Comparison of ENCODE assay signal across 8 mouse cellular contexts in genomic region chr7:72305971-72306370, GRCm38 (mm10). TPM values are rescaled to one million over a fixed set of nuclear protein-coding genes. Genes with fewer than 3 reads are reported as not detected.
A peak's percentile ranks its signal among the peaks of the same experiment; 100 is the strongest.
DNase-seq lines count a peak whose midpoint lies in the region; ATAC-seq and TF ChIP-seq lines count a peak whose summit lies in the region.

No protein-coding gene starts in this region.

- no peaks in the 10 kb centered on the region for H3K36me3 ChIP-seq in ES-Bruce4 (ENCODE audit: control insufficient read depth, insufficient read depth, low read length, poor library complexity, severe bottlenecking)
- H3K36me3 ChIP-seq in hindbrain, embryonic 10.5 days = no peaks in the 10 kb centered on the region
- no peaks in the 10 kb centered on the region for H3K36me3 ChIP-seq in limb, embryonic 12.5 days
- H3K36me3 ChIP-seq in midbrain, embryonic 15.5 days (replicated peaks) = no peaks in the 10 kb centered on the region

- no peak for DNase-seq in Patski (ENCODE audit: low read depth, low spot score)
- no peak for DNase-seq in hindbrain, embryonic 10.5 days (ENCODE audit: low spot score)
- no peak for DNase-seq in natural killer cell, adult 2 months (ENCODE audit: low spot score in 2 of 2)
- no peak for DNase-seq in frontal cortex, postnatal 36 days (ENCODE audit: low spot score in 2 of 2)

- no peak for TF ChIP-seq EP300 in ES-Bruce4 (IDR thresholded peaks at IDR 0.05; ENCODE audit: insufficient read depth, low read depth, low read length)

- no peaks in the 10 kb centered on the region for H3K9me3 ChIP-seq in ES-Bruce4 (replicated peaks; ENCODE audit: control insufficient read depth, insufficient read depth, low read length, poor library complexity, severe bottlenecking)
- H3K9me3 ChIP-seq in hindbrain, embryonic 10.5 days = no peaks in the 10 kb centered on the region
- no peaks in the 10 kb centered on the region for H3K9me3 ChIP-seq in limb, embryonic 12.5 days
- H3K9me3 ChIP-seq in midbrain, embryonic 15.5 days = no peaks in the 10 kb centered on the region

- H3K27me3 ChIP-seq in ES-Bruce4 (ENCODE audit: control insufficient read depth, insufficient read depth, low read length, poor library complexity, severe bottlenecking) = no peaks in the 10 kb centered on the region
- peaks cover 13% of the 10 kb centered on the region for H3K27me3 ChIP-seq in Patski
- H3K27me3 ChIP-seq in hindbrain, embryonic 10.5 days (ENCODE audit: insufficient read depth, poor library complexity, severe bottlenecking) = peaks cover 30% of the 10 kb centered on the region
- H3K27me3 ChIP-seq in limb, embryonic 12.5 days = peaks cover 30% of the 10 kb centered on the region
- H3K27me3 ChIP-seq in midbrain, embryonic 15.5 days (replicated peaks) = peaks cover 18% of the 10 kb centered on the region

- H3K4me2 ChIP-seq in limb, embryonic 12.5 days = peak overlapping the region; percentile 99
- H3K4me2 ChIP-seq in midbrain, embryonic 15.5 days = peak overlapping the region; percentile 99

- POLR2A ChIA-PET in Patski (lab: Charles Lee) = no interaction called here

- in situ Hi-C loops in Patski (cut with MboI; ENCODE audit: low pct_unique_long_range_greater_than_20kb) = no loop called here

- peak overlapping the region; percentile 77 for H3K4me3 ChIP-seq in ES-Bruce4 (ENCODE audit: low read depth, low read length)
- H3K4me3 ChIP-seq in hindbrain, embryonic 10.5 days = peak overlapping the region; percentile 67
- peak overlapping the region; percentile 60 for H3K4me3 ChIP-seq in limb, embryonic 12.5 days (replicated peaks)
- peak overlapping the region; percentile 54 for H3K4me3 ChIP-seq in midbrain, embryonic 15.5 days

- H3K4me1 ChIP-seq in ES-Bruce4 (ENCODE audit: control insufficient read depth, insufficient read depth, low read length) = no peaks in the 10 kb centered on the region
- peaks cover 17% of the 10 kb centered on the region for H3K4me1 ChIP-seq in hindbrain, embryonic 10.5 days (replicated peaks)
- H3K4me1 ChIP-seq in limb, embryonic 12.5 days (replicated peaks) = 0 out of 2 replicates have a peak, but pooled peaks cover 6% of the 10 kb centered on the region
- peaks cover 14% of the 10 kb centered on the region for H3K4me1 ChIP-seq in midbrain, embryonic 15.5 days

- ATAC-seq in Patski = peak; percentile 52
- no peak for ATAC-seq in limb, embryonic 12.5 days (ENCODE audit: insufficient number of reproducible peaks, insufficient read depth, low FRiP score, low TSS enrichment, low read depth)
- 0 out of 2 replicates have a peak, but pooled peaks have one; percentile 20 for ATAC-seq in midbrain, embryonic 15.5 days (replicated peaks)
- no peak for ATAC-seq in megakaryocyte progenitor cell, adult 5-6 weeks (replicated peaks; ENCODE audit: poor library complexity)

- no peak for TF ChIP-seq CTCF in ES-Bruce4 (IDR thresholded peaks at IDR 0.05; ENCODE audit: low read depth, low read length)
- no peak for TF ChIP-seq CTCF in Patski (IDR thresholded peaks at IDR 0.05)

- TF ChIP-seq POLR2A in ES-Bruce4 (IDR thresholded peaks at IDR 0.05; ENCODE audit: insufficient read depth, low read length) = no peak

- CTCF ChIA-PET in Patski (lab: Charles Lee) = interaction anchor here (0.9 to 1.4 kb wide), 3 partner anchors 13 to 66 kb away, joined by 3 to 4 read pairs (median 4); no protein-coding TSS in a partner anchor

- 2% methylated on average over 14 of the region's 14 CpGs for WGBS in hindbrain, embryonic 10.5 days
- 2% methylated on average over 14 of the region's 14 CpGs for WGBS in limb, embryonic 12.5 days
- WGBS in midbrain, embryonic 15.5 days = 3% methylated on average over 14 of the region's 14 CpGs

- H3K27ac ChIP-seq in ES-Bruce4 (ENCODE audit: insufficient read depth, low read length) = no peak overlapping the region
- no peak overlapping the region for H3K27ac ChIP-seq in hindbrain, embryonic 10.5 days
- H3K27ac ChIP-seq in limb, embryonic 12.5 days = no peak overlapping the region
- no peak overlapping the region for H3K27ac ChIP-seq in midbrain, embryonic 15.5 days

- H3K9ac ChIP-seq in ES-Bruce4 (ENCODE audit: low read depth, poor library complexity, severe bottlenecking) = peak overlapping the region; percentile 52
- H3K9ac ChIP-seq in limb, embryonic 12.5 days (replicated peaks) = peak overlapping the region; percentile 57
- peak overlapping the region; percentile 42 for H3K9ac ChIP-seq in midbrain, embryonic 15.5 days

RNA-seq across cellular contexts. Expression of gene Mctp2, which starts 0.4 kb away (rescaled TPM):
- polyA plus RNA-seq in ES-Bruce4 (2011; ENCODE audit: insufficient read depth, insufficient read length, low read depth, missing spikeins) = 4.6 and 4.8 TPM in 2 replicates
- 1.4 TPM for polyA plus RNA-seq in Patski (2021)
- 0.13 and 0.47 TPM in 2 replicates for polyA plus RNA-seq in hindbrain, embryonic 10.5 days (2016; fragmentation: Nextera tagmentation; extraction: Ambion mirVana)
- 0.69 and 0.76 TPM in 2 replicates for polyA plus RNA-seq in limb, embryonic 12.5 days (2016; fragmentation: Nextera tagmentation; extraction: Ambion mirVana)
- polyA plus RNA-seq in midbrain, embryonic 15.5 days (2015; fragmentation: Nextera tagmentation; extraction: Ambion mirVana) = 0.43 and 0.45 TPM in 2 replicates
- 1.7 and 2.2 TPM in 2 replicates for total RNA-seq in megakaryocyte progenitor cell, adult 5-6 weeks (2015)
- 0.87 and 1.8 TPM in 2 replicates for total RNA-seq in megakaryocyte progenitor cell, adult 5-6 weeks (2017)

Comparison
In these comparisons a context has a peak if more than half of its experiments do, and no peak if none do; other contexts are left out.
1. ATAC-seq: peak in Patski (single experiment) and midbrain, embryonic 15.5 days (single experiment); none in limb, embryonic 12.5 days (single experiment) and megakaryocyte progenitor cell, adult 5-6 weeks (single experiment).
2. Peak in every context shown above with its lines, with median percentiles within 50 percentile points of each other: H3K4me3 ChIP-seq and H3K9ac ChIP-seq.